Mouse (Mus musculus): Measurements from ENCODE around the gene Bag5.

- peak; percentile 99 for TF ChIP-seq CTCF (IDR thresholded peaks at IDR 0.05; ENCODE audit: low read depth)
- TF ChIP-seq EP300 (IDR thresholded peaks at IDR 0.05; ENCODE audit: low read depth): no peak
These were observed 19.1 kb upstream of the Bag5 start for GRCm38 (mm10) chr12:111731822-111732807.

All from liver, embryonic 14.5 days (tissue).